Mouse (Mus musculus) thymus, postnatal 36 days (tissue): ENCODE data around the gene Rps6kc1.

ENCODE experiments used
- DNase-seq, 2 experiments: peaks; one replicate each; pipeline ENCODE4 v3.0.0; 2022; ENCODE audit warnings: mixed read lengths in 2 of 2

Gene Rps6kc1

DNA sequence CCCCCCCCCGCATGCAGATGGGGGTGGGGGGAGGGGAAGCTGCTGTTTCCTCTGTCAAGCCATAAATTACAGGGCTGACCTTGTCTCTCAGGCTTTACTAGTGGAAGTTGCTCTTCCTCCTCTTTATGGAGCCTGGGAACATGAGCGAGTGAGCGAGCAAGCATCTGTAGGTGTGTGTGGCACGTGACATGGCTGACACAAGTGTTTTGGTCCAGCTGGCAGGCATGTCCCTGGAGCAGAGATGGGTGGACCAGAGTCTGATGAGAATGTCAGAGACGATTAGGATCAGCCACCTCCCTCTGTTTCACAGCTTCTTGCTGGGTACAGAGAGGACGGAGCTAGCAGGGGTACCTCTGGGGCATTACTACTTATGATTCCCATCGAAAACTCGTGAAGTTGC, 153.7 kb downstream of the Rps6kc1 start:
- no peak for DNase-seq

DNA sequence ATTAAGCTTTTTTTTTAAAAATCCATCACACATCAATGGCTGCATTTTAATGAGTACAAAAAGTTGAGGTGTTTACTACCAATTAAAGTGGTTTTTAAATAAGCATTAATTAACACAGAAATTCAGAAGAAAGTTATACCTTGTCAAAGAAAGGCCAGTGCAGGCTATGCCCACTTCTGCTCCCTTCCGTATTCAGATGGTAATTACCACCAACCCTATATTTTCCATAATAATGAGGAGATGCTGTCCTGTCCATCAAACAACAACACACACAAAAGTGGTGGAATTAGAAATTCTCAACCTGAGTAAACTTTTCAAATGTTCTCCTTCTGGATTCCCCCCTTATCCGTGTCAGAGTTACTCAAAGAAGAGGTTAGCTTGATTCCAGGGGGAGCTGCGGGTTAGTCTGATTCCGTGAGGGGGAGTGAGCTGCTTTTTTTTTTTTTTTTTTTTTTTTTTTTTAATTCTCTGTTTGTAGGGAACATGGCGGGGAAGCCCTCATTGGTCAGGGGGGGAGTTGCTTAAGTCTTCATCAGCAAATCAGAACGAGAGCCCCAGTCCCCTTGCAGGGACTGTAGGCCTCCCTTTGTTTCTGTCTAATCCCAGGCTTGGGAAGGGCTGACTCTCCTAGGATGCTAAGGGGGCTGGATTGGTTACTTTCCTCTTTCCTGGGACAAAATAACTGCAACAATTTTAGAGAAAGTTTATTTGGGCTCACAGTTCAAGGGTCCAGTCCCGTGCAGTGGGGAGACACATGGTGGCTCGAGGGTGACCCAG, 159.6 kb downstream of the Rps6kc1 start:
- no peak for DNase-seq

DNA sequence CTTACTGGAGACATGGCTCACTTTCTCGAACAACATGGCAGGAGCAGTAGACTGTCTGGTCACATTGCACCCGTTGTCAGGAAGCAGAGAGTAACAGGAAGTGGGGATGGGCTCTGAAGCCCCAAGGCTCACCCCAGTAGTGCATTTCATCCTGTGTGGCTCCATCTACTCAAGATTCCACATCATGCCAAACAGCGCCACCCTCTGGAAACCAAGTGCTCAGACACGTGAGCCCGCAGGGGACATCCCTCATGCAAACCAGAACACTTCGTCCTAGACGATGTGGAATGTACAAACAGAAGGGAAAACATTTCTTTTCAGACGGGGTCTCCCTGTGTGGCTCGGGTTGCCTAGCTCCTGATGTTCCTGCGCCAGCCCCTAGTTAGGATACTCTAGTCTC, 162.6 kb downstream of the Rps6kc1 start:
- DNase-seq, result no peak

DNA sequence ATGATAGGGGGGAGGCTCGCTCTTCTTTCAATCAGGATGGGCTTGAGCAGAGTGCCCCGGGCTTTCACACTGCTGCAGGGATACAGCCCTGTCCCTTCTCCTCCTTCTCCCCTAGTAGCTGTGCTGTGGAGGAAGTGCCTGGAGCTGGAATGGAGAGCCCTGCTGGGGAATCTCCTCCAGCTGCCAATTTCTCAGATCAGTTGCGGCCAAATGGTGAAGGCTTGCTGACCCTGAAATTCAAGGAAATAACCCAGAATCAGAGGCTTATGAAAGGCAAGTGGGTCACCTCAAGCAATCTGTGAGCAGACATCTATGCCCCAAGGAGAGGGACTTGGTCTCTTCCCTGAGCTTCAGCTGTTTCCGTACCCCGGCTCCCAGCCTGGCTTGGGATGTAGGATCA, 170.1 kb downstream of the Rps6kc1 start:
- no peak for DNase-seq

DNA sequence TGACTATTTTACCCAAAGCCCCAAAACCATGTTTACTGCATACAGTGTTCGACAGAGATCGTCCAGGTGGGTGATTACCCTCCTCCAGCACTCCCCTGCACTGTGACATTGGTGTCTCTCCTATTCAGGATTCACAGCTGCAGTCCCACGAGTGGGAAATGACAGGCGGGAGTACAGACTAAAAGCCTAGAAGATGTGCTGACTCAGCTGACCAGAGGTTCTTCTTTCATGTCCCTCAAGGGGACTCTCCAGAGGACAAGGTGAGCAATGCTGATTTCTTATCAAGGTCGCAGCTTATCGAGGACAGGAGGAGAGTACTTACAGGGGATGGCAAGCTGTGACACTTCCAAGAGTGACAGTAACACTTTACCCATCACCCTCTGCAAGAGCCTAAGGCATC, 178.8 kb downstream of the Rps6kc1 start:
- DNase-seq, result no peak

DNA sequence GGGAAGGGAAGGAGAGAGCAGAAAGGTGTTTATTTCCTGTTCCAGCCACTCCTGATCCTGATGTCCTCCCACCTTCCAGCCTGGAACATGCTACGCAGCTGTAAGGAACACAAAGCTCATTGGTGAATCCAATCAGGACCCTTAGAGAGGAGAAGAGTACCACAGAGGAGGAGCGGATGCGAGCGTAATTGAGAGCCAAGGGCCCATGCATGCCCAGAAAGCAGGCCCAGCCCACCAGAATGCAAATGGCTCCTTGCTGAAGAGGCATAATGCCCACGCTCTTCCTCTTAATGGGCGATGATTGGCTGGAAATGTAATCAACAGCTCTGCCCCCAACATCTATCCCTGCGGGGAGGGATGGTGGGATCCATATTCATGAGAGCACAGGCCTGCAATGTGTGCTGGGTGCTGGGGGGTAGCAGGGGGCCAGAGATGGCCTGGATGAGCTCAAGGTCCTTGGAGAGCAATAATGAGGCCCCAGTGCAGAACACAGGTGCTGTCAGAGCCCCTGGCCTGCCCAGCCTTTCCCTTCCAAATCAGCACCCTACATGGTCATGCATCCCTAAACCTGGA, 182.0 kb downstream of the Rps6kc1 start:
- DNase-seq, result no peak

DNA sequence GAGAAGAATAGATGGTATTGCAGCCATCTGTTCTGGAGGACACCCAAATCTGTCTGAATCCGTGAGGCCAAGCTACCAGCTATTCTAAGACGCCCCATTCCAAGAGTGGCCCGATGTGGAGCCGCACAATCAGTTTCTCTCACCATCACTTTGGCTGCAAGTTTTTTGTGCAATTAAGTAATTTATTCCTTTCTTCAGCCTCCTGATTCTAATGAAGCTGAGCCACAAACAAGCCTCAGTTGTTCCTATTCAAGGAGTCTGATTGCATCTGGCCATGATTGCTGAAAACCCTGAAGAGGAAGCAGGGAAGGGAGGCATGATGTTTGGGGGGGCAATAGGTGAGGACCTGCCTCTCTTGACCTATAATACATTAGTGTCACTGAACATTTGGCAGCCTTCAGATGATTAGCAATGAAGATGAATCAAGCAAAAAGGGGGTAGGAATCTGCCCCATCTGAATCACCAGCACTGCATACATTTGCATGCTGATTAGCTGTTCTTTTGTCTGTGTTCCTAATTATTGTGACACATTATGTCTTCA, 183.4 kb downstream of the Rps6kc1 start:
- DNase-seq, result no peak

DNA sequence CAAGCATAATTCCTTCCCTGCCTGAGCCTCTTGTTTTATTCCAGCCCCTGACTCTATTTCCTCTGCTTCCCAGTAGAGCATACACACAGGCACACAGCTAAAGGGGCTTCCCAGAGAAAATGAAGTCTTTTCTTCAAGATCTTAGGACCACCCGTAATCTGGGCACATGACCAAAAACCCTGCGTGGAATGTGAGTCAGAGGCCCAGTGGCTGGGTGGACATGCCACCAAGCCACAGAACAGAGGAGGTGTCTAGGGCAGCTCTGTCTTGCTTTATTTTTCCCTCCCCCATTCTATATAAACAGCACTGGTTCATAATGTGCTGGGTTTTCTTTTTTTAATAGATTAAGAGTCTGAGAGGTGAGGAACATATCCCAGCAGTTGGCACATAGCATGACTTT, 184.2 kb downstream of the Rps6kc1 start:
- DNase-seq, result no peak

DNA sequence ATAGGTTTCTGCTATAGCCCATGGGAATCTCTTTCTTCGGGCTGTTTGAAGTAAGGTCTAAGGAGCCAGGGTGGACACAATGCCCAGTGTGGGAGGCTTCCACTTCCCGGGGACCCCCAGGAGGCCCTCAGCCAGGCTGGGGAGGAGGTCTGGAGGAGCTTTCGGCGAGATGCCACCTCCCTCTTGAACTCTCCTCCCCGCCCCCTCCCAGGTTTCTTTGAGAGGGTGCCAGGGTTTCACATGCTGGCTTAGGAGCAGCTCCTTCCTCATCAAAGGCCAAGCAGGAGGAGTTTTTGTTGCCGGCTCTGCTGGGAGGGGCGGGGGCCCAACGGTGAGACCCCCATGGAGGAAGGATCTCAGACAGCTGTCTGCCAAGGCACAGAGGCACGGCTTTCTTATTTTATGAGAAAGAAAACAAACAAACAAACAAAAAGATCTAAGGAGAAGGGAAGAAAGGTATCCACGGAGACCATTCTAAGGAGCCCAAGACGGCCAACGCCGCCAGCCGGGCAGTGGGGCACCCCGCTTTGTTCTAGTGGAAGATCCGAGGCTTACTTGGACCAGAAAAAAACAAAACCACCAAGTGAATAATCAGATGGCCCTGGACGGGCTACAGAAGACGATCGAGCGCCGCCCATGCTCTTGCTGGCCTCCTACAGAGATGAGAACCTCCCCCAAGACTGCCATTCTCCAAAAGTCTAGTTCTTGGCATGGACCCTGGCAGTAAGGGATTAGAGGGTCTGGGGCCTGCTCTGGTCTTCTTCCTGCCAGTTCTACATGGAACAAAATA, 186.8 kb downstream of the Rps6kc1 start:
- DNase-seq, result no peak

DNA sequence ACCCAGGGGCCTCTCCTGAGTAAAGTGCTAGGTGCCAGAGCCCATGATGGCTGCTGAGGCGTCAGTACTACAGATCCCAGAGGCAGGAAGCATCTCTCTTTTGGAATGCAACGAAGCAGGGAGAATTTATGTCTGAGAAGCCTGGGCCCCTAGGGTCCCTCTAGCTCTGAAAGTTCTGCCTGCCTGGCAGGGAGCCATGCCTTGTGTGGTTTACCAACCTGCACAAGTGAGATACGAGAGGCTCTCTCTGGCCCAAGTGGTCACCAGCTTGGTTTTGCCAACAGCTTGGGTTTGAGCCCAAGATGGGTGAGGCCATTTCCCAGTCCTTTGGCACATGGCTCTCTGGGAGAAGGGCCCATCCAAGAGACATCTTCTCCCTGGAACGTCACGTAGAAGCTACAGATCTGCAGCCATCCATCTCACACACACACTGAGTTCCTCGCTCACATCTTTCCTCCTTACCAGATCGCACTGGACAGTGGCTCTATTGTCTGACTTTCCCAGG, 187.6 kb downstream of the Rps6kc1 start:
- DNase-seq, result no peak

DNA sequence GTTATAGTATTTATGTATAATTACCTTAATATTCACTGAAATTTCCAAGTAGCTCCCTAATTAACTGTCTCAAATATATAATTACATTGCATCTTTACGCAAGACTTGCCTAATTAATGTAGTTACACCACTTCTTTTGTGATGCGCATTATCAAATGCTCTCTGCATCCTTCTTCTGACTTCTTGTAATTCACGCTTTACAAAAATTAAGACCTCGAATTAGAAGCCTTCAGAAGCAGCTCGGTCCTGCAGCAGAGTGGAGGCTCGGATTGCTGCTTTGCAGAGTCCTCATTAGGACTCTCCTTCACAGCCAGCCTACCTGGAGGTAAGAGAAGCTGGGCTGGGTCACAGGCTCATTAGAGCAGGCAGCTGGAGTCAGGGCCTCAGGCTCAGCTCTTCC, 197.7 kb downstream of the Rps6kc1 start:
- no peak for DNase-seq

DNA sequence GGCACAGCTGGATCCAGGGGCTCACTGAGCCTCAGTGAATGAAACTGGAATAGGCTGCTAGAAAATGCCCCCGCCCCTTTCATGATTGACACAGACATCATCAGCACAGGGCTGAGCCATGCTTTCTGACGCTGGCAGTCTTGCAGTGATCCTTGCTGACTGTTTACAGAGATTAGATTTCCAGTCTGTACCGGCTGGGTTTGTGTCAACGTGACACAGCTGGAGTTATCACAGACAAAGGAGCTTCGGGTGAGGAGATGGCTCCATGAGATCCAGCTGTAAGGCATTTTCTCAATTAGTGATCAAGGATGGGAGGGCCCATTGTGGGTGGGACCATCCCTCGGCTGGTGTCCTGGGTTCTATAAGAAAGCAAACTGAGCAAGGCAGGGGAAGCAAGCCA, 214.0 kb downstream of the Rps6kc1 start:
- no peak for DNase-seq

DNA sequence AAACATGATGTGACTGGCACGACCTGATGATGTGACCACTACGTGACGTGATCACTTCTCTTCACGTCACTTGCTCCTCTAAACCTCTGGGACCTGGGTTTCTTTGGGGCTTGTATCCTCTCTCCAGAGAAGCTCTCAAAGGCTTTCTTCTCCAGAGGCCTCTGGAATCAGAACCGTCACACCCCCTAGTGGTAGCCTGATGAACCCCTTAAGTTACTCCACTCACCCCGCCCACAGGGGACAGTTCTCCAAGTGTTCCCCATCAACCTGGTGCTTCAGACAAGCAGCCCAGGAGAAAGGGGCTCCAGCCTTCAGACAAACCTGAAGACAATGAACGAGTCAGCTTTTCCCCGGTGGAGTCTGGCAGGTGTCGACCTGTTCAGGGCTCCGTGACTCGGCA, 216.0 kb downstream of the Rps6kc1 start:
- DNase-seq, result no peak

DNA sequence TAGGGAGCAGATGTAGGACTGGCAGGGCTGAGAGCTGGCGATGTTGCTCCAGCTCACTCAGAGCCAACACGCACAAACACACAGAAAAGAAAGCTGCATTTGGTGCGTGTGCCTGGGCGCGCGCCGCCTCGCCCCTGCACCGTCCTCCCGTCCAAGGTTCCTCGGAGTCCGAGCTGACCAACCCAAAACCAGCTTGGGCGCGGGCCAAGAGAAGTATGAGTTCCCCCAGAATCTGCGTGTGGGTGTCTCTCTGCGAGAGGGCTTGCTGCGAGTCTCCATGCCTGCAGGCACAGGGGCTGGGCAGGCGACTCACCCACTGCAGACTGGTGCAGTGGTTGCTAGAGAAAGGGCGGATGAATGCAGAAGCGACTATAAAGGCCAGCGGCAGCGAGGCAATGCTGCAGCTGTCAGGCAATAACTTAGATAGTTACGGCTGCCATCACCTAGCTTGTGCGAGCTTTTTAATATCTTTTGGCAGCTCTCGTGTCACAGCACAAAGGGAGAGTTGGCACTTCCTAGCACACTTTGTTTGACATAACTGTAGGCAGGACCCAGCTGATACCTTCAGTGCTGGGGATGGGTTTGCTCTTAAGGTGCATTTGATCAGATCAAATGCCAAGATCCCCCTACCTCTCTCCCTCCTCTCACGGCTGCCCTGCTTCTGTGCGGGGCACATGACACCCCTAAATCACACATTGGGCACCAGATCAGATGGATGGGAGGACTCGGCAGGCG, 220.9 kb downstream of the Rps6kc1 start:
- no peak for DNase-seq

DNA sequence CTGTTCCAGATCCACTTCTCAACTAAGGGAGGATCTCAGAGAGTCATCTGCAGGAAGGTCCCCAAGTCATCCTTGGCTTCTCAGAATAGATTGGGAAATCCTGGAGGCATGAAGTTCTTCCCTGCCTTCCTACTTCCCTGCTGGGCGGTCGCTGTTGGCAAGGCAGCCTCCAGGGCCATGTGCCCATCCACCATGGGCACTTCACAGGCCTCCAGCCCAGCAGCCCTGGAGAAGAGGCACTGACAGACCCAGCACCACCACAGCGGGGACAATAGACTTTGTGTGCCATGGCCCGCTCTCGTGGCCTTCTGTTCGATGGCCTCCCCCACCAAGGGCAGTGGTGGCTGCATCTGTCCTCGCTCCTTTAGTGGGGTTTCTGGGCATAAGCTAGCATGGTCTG, 228.5 kb downstream of the Rps6kc1 start:
- no peak for DNase-seq

DNA sequence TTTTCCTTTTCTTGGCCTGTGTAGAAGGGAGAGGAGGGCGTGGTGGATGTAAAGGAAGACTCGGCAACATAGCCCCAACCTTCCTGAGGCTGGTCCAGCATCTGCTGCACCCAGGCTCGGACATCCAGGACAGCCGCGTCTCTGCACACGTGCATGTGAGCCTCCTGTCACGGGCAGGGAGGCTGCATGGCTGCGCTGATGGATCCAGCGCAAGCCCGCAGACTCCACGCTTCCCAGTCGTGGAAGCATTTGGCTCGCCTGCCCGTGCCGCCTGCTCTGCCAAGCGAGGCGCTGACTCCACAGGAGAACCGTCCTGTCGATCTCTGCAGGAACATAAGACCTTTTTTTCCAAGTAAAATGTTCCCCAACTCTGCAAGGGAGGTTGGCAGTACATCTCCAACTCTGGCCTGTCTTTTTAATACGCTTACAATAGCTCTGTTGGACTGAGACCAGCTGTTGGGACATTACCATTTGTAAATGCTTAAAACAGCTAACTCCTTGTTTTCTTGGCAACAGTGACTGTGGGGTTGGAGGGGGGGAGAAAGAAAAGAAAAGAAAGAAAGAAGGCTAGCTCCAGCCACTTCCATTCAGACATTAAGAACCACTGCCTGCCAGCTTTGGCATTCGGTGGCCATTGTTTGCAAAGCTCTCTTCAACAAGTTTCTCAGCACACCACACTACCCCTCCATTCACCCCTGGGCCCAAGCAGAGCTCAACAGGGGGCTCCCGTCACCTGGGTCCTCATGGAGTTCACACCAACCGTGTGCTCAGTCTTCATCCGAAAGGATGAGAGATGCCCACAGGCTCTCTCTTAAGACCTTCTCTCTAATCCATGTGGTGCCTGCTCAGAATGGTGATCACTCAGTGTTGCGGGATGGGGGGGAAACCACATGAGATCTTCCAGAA, 229.3 kb downstream of the Rps6kc1 start:
- DNase-seq, result no peak

DNA sequence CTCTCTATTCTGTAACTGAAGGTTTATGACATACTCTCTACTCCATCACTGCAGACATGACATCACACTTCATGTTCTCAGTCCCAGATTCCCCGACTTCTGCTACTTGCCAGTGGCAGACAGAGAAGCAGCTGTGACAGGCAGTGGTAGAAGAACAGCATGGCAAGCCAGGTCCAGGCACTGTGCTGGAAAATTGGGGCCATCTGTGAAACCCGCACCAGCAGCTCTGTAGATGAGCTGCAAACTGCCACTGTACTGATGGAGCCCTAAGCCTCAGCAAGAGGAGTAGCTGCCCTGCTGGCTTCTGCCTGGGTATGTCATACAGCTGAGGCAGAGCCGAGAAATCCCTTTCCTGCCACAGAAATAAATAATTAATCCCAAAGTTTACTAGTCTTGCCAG, 236.1 kb downstream of the Rps6kc1 start:
- no peak for DNase-seq

DNA sequence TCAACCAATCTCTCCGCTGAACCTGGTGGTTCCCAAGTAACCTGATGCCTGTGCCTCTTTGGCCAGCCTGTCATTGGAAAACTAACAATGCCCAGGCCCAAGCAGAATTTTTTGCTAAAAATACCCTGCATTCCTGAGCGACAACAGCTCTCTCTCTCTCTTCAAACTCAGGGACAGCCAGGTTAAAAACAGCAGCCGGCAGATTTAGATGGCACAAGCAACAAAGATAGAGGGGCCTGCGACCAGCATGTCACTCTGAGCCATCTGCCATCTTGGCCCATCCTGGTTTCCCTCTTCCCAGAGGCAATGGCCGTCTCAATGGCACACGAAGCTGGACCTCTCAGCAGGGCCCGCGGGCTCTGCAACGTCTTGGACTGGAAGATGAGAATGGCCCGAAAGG, 242.5 kb downstream of the Rps6kc1 start:
- no peak for DNase-seq

DNA sequence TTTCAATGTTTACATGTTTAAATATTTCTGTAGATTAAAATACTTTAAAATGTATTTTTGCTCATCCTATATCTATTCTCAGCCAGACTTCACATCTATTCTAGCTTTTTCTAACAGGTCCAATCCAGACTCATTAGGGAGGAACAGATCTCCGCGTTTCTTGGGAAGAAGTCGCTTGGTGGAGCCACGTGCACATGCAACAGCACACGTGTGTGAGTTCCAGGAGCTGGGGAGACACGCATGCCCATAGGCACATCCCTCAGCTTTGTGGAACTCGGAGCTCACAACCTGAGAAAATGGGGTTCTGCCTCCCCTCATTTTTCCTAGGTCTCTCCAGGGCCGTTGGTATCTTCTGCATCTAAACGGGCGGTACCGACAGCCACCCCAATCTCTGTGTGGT, 243.7 kb downstream of the Rps6kc1 start:
- DNase-seq, result no peak

DNA sequence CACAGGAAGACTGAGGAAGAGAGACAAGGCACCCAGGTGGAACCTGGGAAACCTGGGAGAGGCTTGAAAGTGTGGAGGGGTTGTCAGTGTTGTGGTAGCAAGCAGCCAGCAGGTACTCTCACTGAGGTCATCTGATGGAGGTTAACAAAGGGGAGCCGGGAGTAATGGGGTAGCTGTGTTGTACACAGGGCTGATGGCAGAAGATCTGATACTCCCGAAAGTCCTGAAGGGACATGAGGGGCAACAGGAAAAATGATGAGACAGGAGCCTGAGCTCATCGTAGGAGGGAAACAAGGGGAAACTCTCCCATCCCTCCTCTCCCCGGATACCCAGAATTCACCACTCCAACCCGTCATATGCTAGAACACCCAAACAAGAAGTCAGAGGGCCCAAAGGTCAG, 244.2 kb downstream of the Rps6kc1 start:
- DNase-seq, result no peak

DNA sequence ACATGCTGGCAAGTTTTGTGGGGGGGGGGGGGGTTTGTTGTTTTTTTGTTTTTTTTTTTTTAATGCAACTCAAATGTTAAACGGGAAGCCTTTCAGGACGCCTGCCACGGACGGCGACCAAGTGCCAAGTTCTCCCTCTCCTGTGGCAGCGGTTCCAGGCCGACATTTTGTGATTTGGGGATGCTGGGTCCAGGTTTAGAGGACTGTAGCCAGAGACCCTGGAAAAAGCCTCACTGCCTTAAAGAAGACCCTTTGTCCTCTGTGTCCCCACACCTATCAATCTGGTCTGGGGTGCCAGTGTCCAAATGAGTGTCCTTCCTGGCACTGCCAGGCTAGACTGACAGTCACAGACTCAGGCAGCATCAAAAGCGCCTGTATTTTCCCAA, 246.1 kb downstream of the Rps6kc1 start:
- no peak for DNase-seq
